Mouse (Mus musculus) frontal cortex, postnatal 25 days (tissue): ENCODE data around the gene Pcbp2.

Experiments
- DNase-seq, 2 experiments: peaks; one replicate each; pipeline ENCODE4 v3.0.0; 2022; ENCODE audit warnings: low spot score in 2 of 2

The Pcbp2 gene

GRCm38 (mm10) chr15:102463666-102464065 is 6.7 kb upstream of the Pcbp2 start:
- DNase-seq, result no peak

- no peak for DNase-seq
Observed at GRCm38 (mm10) chr15:102468675-102469370, 1.5 kb upstream of the Pcbp2 start.

- DNase-seq, result peak; percentile 61 to 64
Observed at GRCm38 (mm10) chr15:102470605-102471294, 411 bp downstream of the Pcbp2 start.

GRCm38 (mm10) chr15:102471295-102471645 is 931 bp downstream of the Pcbp2 start:
- no peak for DNase-seq

- DNase-seq, result no peak
Observed at GRCm38 (mm10) chr15:102471727-102472126, 1.4 kb downstream of the Pcbp2 start.

- no peak for DNase-seq
Observed at GRCm38 (mm10) chr15:102473246-102473645, 2.9 kb downstream of the Pcbp2 start.

GRCm38 (mm10) chr15:102474520-102474919 is 4.2 kb downstream of the Pcbp2 start:
- no peak for DNase-seq

GRCm38 (mm10) chr15:102483136-102483535 is 12.8 kb downstream of the Pcbp2 start:
- no peak for DNase-seq

GRCm38 (mm10) chr15:102485853-102486252 is 15.5 kb downstream of the Pcbp2 start:
- DNase-seq, result no peak

GRCm38 (mm10) chr15:102487664-102488063 is 17.3 kb downstream of the Pcbp2 start:
- no peak for DNase-seq

GRCm38 (mm10) chr15:102498322-102498721 is 28.0 kb downstream of the Pcbp2 start:
- no peak for DNase-seq

GRCm38 (mm10) chr15:102499370-102499769 is 29.0 kb downstream of the Pcbp2 start:
- DNase-seq, result no peak

- DNase-seq, result no peak
Observed at GRCm38 (mm10) chr15:102499851-102500250, 29.5 kb downstream of the Pcbp2 start.

GRCm38 (mm10) chr15:102500479-102500878 is 30.1 kb downstream of the Pcbp2 start:
- no peak for DNase-seq

GRCm38 (mm10) chr15:102501084-102501814 is 30.9 kb downstream of the Pcbp2 start:
- no peak for DNase-seq

- no peak for DNase-seq
Observed at GRCm38 (mm10) chr15:102502254-102502840, 32.0 kb downstream of the Pcbp2 start.

GRCm38 (mm10) chr15:102503447-102503846 is 33.1 kb downstream of the Pcbp2 start, which contains the start of gene Gm10337:
Gm10337 (plus strand) TSS chr15:102503722.
- DNase-seq, result no peak

GRCm38 (mm10) chr15:102503924-102504782 is 33.8 kb downstream of the Pcbp2 start:
- DNase-seq, result no peak

- DNase-seq, result no peak
Observed at GRCm38 (mm10) chr15:102505073-102505769, 34.9 kb downstream of the Pcbp2 start.

GRCm38 (mm10) chr15:102505770-102506463 is 35.6 kb downstream of the Pcbp2 start:
- DNase-seq, result no peak
